Mouse (Mus musculus) hindbrain, embryonic 12.5 days (tissue): ENCODE data around the gene Tbc1d7. TPM values are rescaled to one million over a fixed set of nuclear protein-coding genes. Genes with fewer than 3 reads are reported as not detected.

Experiments used
- ATAC-seq: fragments of 200-750 bp; cut with Nextera tagmentation; 2 replicates; pipeline ENCODE4 v1.8.0; 2017; ENCODE audit warnings: moderate TSS enrichment; ENCODE audit not compliant: low FRiP score
- H3K27ac ChIP-seq: fragments of 300-500 bp; sonication (generic); 2 replicates; pipeline ENCODE4 v1.5.1; 2016; ENCODE audit warnings: mild to moderate bottlenecking
- H3K27me3 ChIP-seq: fragments of 300-500 bp; sonication (generic); 2 replicates; pipeline ENCODE4 v1.6.1; 2016; ENCODE audit warnings: mild to moderate bottlenecking
- H3K36me3 ChIP-seq: fragments of 300-500 bp; sonication (generic); 2 replicates; pipeline ENCODE4 v1.6.1; 2016; ENCODE audit warnings: mild to moderate bottlenecking
- H3K4me1 ChIP-seq: fragments of 300-500 bp; sonication (generic); 2 replicates; pipeline ENCODE4 v1.6.1; 2016
- H3K4me2 ChIP-seq: fragments of 300-500 bp; sonication (generic); replicated peaks from 2 replicates; pipeline ENCODE4 v1.6.1; 2016; ENCODE audit warnings: mild to moderate bottlenecking
- H3K4me3 ChIP-seq: fragments of 300-500 bp; sonication (generic); 2 replicates; pipeline ENCODE4 v1.5.1; 2016; ENCODE audit warnings: mild to moderate bottlenecking
- H3K9ac ChIP-seq: fragments of 300-500 bp; sonication (generic); 2 replicates; pipeline ENCODE4 v1.6.1; 2016; ENCODE audit warnings: mild to moderate bottlenecking, moderate library complexity
- H3K9me3 ChIP-seq: fragments of 300-500 bp; sonication (generic); replicated peaks from 2 replicates; pipeline ENCODE4 v1.6.1; 2016; ENCODE audit warnings: mild to moderate bottlenecking
- WGBS: fragments of 180-500 bp; shearing (Covaris S2); methylation state at CpG from one replicate; pipeline ENCODE4 v1.1.7; 2016; 5-methylcytosine and 5-hydroxymethylcytosine counted together
- polyA plus RNA-seq: library from polyadenylated mRNA; unstranded; fragments of >200 nt; fragmentation: Nextera tagmentation; extraction: Ambion mirVana; gene quantifications from 2 replicates; pipeline ENCODE4 v1.2.1, GENCODE M21; 2016

Gene Tbc1d7
- 73.2 and 74.9 TPM in 2 replicates for polyA plus RNA-seq

DNA sequence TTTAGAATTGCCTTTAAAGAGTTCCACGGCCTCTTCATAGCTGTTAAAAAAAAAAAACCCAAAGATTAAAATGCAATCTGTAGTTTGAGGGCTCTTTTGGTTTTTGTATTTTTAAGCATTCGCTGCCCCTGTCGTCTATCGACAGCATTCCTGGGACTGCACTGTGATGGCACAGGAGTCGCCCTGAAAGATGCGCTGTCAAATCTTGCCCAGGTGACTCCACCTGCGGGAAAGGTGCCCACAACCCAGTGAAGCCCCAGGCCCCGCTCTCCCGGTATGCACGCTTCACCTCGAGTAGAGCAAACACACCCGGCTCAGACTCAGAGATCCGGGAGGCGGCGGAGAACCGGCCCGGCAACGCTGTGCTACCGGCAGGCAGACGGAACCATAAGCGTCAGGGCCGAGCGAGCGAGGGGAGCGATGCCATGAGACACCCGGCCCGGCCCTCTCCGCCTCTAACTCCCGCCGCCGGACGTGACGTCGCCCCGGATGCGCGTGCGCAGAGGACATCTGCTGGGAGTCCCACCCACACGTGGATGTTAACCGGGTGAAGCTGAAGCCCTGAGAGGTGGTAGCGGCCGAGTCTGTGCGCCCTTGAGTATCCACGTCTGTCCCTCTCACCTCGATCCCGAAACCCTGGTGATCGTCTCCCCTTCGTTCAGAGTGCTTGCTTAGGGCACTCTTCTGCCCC is at the start of gene Tbc1d7:
Gene Tbc1d7, minus strand, starts transcription at position 482 of the 691 bp plus-strand sequence.
- H3K9ac ChIP-seq: peak within 1 kb of the TSS; percentile 82
- no peaks in the 10 kb centered on the region for H3K27me3 ChIP-seq
- peak; percentile 94 for ATAC-seq
- peak within 1 kb of the TSS; percentile 59 for H3K4me2 ChIP-seq
- 1% methylated on average over 48 of the region's 48 CpGs for WGBS
- H3K4me3 ChIP-seq: peak within 1 kb of the TSS; percentile 68
- H3K27ac ChIP-seq: peak within 1 kb of the TSS; percentile 80
- peaks cover 5% of the 10 kb centered on the region; the same call in 1 of the 2 replicates for H3K4me1 ChIP-seq
- no peaks in the 10 kb centered on the region for H3K9me3 ChIP-seq
- peaks cover 15% of the 10 kb centered on the region; the same call in 1 of the 2 replicates for H3K36me3 ChIP-seq

DNA sequence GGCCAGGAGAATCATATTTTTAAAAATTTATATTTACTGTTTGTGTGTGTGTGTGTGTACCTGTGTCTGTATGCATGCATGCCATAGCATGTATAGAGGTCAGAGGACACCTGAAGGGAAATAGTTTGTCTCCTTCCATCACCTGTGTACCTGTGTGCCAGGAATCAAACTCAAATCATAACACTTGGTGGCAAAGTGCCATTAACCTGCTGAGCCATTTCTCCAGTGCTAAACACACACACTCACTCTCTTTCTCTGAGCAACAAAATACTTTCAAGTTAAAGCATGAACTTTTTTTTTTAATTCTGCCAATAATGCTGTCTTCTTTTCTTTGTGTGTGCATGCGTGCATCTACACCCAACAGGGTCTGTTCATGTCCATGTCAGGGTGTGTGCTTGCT is 49.3 kb upstream of the Tbc1d7 start:
- Histone ChIP-seq H3K9ac (no peak overlapping the region), H3K9me3 (no peaks in the 10 kb centered on the region), H3K4me2 (no peak overlapping the region), H3K27ac (no peak overlapping the region), H3K4me3 (no peak overlapping the region), H3K27me3 (no peaks in the 10 kb centered on the region), H3K36me3 (no peaks in the 10 kb centered on the region), H3K4me1 (peaks cover 16% of the 10 kb centered on the region)
- WGBS: 90% methylated on average over 1 of the region's 1 CpGs
- no peak for ATAC-seq

- Histone ChIP-seq H3K4me1 (peaks cover 25% of the 10 kb centered on the region), H3K4me2 (no peak overlapping the region), H3K36me3 (no peaks in the 10 kb centered on the region), H3K27ac (no peak overlapping the region), H3K4me3 (no peak overlapping the region), H3K9me3 (no peaks in the 10 kb centered on the region), H3K9ac (no peak overlapping the region), H3K27me3 (no peaks in the 10 kb centered on the region)
- ATAC-seq: no peak
- WGBS: 67% methylated on average over 4 of the region's 4 CpGs
Measured at GRCm38 (mm10) chr13:43218764-43219163, 47.5 kb upstream of the Tbc1d7 start.

GRCm38 (mm10) chr13:43218284-43218683 is 47.0 kb upstream of the Tbc1d7 start:
- 78% methylated on average over 4 of the region's 4 CpGs for WGBS
- no peak overlapping the region for H3K4me3 ChIP-seq
- no peaks in the 10 kb centered on the region for H3K27me3 ChIP-seq
- H3K36me3 ChIP-seq: no peaks in the 10 kb centered on the region
- H3K27ac ChIP-seq: no peak overlapping the region
- no peak for ATAC-seq
- H3K9ac ChIP-seq: no peak overlapping the region
- H3K9me3 ChIP-seq: no peaks in the 10 kb centered on the region
- peaks cover 25% of the 10 kb centered on the region for H3K4me1 ChIP-seq
- H3K4me2 ChIP-seq: no peak overlapping the region

- WGBS: 78% methylated on average over 4 of the region's 4 CpGs
- no peak for ATAC-seq
- Histone ChIP-seq H3K27me3 (no peaks in the 10 kb centered on the region), H3K4me2 (no peak overlapping the region), H3K9ac (no peak overlapping the region), H3K9me3 (no peaks in the 10 kb centered on the region), H3K27ac (no peak overlapping the region), H3K36me3 (no peaks in the 10 kb centered on the region), H3K4me3 (no peak overlapping the region), H3K4me1 (peaks cover 25% of the 10 kb centered on the region)
Measured at GRCm38 (mm10) chr13:43217686-43218085, 46.4 kb upstream of the Tbc1d7 start.

GRCm38 (mm10) chr13:43217059-43217458 is 45.8 kb upstream of the Tbc1d7 start:
- no peaks in the 10 kb centered on the region for H3K36me3 ChIP-seq
- 82% methylated on average over 8 of the region's 8 CpGs for WGBS
- H3K27ac ChIP-seq: no peak overlapping the region
- peaks cover 22% of the 10 kb centered on the region for H3K4me1 ChIP-seq
- no peaks in the 10 kb centered on the region for H3K27me3 ChIP-seq
- H3K4me2 ChIP-seq: no peak overlapping the region
- H3K9ac ChIP-seq: no peak overlapping the region
- ATAC-seq: no peak
- no peak overlapping the region for H3K4me3 ChIP-seq
- no peaks in the 10 kb centered on the region for H3K9me3 ChIP-seq

DNA sequence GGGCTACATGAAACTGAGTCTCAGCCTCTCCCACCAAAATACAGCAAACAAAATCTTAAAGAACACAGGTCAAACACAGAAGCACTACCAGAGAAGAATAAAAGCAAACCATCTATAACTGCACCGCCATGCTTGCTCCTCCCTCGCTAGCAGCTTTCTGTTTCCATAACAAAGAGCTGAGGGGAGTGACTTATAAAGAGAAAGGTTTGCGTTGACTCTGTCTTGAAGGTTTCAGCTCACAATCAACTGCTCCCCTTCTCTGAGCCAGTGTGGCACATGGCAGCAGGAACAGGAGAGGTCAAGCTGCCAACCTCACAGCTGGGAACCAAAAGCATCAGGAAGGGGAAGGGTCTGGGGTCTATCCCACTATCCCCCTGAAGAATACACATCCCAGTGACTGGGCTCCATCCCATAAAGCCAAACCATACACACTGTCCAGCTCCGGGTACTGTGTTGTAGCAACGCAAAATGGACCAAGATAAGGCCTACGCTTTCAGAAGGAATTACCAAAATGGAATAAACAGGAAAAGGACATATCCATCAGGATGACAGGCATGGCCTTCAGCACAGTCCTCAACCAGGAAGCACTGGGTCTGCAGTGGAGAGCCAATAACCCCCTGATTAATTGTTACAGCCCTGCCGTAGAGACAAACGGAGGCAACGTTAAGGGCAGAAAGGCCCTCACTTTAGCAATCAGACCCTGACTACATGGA is 44.8 kb upstream of the Tbc1d7 start:
- WGBS: 73% methylated on average over 9 of the region's 9 CpGs
- H3K4me3 ChIP-seq: no peak overlapping the region
- no peak overlapping the region for H3K9ac ChIP-seq
- no peak overlapping the region for H3K4me2 ChIP-seq
- H3K27me3 ChIP-seq: 0 out of 2 replicates have a peak, but pooled peaks cover 3% of the 10 kb centered on the region
- H3K27ac ChIP-seq: peak overlapping the region; percentile 60
- H3K4me1 ChIP-seq: peaks cover 22% of the 10 kb centered on the region
- H3K9me3 ChIP-seq: no peaks in the 10 kb centered on the region
- ATAC-seq: no peak
- H3K36me3 ChIP-seq: no peaks in the 10 kb centered on the region

GRCm38 (mm10) chr13:43215144-43215993 is 44.1 kb upstream of the Tbc1d7 start:
- Histone ChIP-seq H3K27ac (peak overlapping the region; percentile 60), H3K36me3 (no peaks in the 10 kb centered on the region), H3K27me3 (0 out of 2 replicates have a peak, but pooled peaks cover 3% of the 10 kb centered on the region), H3K4me3 (peak overlapping the region; percentile 13; the same call in 1 of the 2 replicates), H3K4me1 (peaks cover 22% of the 10 kb centered on the region), H3K4me2 (peak overlapping the region; percentile 45), H3K9me3 (no peaks in the 10 kb centered on the region), H3K9ac (no peak overlapping the region)
- ATAC-seq: peak; percentile 66; the same call in 1 of the 2 replicates
- 17% methylated on average over 19 of the region's 19 CpGs for WGBS

DNA sequence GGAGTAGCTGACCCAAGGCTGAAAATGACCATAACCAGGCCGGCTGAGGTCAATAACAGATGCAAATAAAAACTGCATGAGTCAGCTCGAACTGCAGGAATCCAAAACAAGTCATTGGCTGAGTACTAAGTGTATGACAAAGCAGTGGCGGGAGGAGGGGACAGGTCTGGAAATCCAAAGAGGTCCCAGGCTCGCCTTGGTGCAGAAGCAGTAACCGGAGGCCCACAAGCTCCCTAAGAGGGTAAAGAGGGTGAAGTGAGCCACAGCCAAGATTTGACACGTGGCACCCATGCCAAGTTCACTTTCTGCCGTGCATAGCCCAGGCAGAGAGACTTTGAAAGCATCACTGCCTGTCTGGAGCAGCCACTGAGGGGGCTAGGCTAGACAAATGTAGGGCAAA is 41.0 kb upstream of the Tbc1d7 start:
- no peak overlapping the region for H3K27ac ChIP-seq
- H3K9ac ChIP-seq: no peak overlapping the region
- H3K36me3 ChIP-seq: no peaks in the 10 kb centered on the region
- H3K27me3 ChIP-seq: 0 out of 2 replicates have a peak, but pooled peaks cover 6% of the 10 kb centered on the region
- H3K9me3 ChIP-seq: no peaks in the 10 kb centered on the region
- no peak overlapping the region for H3K4me3 ChIP-seq
- no peak overlapping the region for H3K4me2 ChIP-seq
- WGBS: 64% methylated on average over 7 of the region's 7 CpGs
- ATAC-seq: no peak
- H3K4me1 ChIP-seq: peaks cover 23% of the 10 kb centered on the region

DNA sequence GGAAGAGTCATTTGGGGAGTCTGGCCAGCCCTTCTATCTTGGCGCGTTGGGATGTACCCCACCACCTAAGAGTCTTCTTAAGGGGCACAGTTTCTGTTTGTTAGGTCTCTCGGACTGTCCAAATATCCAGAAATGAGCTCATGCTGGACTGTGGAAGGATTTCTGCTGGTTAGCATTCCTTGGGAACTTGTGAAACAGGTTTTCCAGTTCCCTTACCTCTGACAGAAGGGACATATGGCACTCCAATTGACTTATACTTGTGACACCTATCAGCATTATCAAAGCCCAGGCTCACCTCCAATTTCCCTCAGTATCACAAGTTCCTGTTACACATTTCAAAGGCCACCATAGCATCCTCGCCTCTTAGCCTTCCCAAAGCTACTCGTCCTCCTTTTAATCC is 39.7 kb upstream of the Tbc1d7 start:
- no peaks in the 10 kb centered on the region for H3K36me3 ChIP-seq
- peaks cover 19% of the 10 kb centered on the region for H3K4me1 ChIP-seq
- H3K9ac ChIP-seq: no peak overlapping the region
- H3K4me2 ChIP-seq: no peak overlapping the region
- 88% methylated on average over 5 of the region's 5 CpGs for WGBS
- 0 out of 2 replicates have a peak, but pooled peaks cover 6% of the 10 kb centered on the region for H3K27me3 ChIP-seq
- no peak overlapping the region for H3K27ac ChIP-seq
- H3K4me3 ChIP-seq: no peak overlapping the region
- H3K9me3 ChIP-seq: no peaks in the 10 kb centered on the region
- no peak for ATAC-seq

DNA sequence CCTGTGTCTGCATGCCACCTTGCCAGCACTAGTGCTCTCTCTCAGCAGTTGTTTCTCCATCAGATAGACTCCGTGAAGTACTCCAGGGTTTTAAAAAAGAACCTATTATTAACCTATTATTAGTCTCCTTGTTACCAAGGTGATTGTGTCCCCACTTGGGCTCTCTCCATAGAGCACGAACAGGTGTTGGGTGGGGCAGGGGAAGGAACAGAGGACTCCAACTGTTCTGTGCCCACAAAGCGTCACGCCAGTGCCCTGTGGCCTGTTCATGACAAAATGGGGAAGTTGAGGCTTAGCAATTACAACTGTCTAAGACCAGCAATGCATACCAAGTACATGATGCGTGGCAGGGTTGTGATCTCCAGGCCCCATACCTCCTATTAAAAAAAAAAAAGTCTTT is 38.3 kb upstream of the Tbc1d7 start:
- H3K4me2 ChIP-seq: no peak overlapping the region
- H3K4me3 ChIP-seq: no peak overlapping the region
- H3K27ac ChIP-seq: no peak overlapping the region
- H3K9ac ChIP-seq: no peak overlapping the region
- H3K36me3 ChIP-seq: no peaks in the 10 kb centered on the region
- no peak for ATAC-seq
- no peaks in the 10 kb centered on the region for H3K9me3 ChIP-seq
- WGBS: 72% methylated on average over 5 of the region's 5 CpGs
- H3K27me3 ChIP-seq: 0 out of 2 replicates have a peak, but pooled peaks cover 6% of the 10 kb centered on the region
- H3K4me1 ChIP-seq: peaks cover 8% of the 10 kb centered on the region

DNA sequence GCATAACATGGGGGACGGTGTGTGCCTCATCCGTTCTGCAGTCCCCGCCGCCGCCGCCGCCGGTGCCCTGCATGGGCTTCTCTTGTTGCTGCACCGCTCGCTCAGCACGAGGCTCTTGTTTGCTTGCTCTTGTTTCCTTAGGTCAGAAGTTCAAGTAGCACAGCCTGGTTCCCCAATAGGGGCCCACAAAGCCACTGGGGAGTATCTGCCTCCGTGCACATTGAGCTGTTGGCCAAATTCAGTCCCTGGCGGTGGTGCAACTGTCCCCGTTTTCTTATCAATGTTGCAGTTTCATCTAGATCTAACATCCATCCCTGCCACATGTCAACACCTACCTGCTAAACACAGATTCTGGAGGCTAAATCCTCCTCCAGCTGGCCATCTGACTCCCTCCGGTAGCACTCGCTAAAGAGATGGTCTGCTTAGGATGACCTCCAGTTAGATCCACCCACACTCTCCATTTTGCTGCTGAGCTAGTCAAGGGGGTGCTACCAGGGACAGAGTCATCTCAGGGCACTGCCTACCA is 37.7 kb upstream of the Tbc1d7 start:
- no peak overlapping the region for H3K4me2 ChIP-seq
- H3K4me1 ChIP-seq: peaks cover 8% of the 10 kb centered on the region
- 0 out of 2 replicates have a peak, but pooled peaks cover 6% of the 10 kb centered on the region for H3K27me3 ChIP-seq
- 30% methylated on average over 16 of the region's 16 CpGs for WGBS
- H3K4me3 ChIP-seq: no peak overlapping the region
- no peak overlapping the region for H3K27ac ChIP-seq
- ATAC-seq: no peak
- H3K9me3 ChIP-seq: no peaks in the 10 kb centered on the region
- no peak overlapping the region for H3K9ac ChIP-seq
- H3K36me3 ChIP-seq: no peaks in the 10 kb centered on the region
